Mouse (Mus musculus) lung, adult 18-20 months (tissue): ENCODE measurements around the gene Nkx2-1.
"Not testable (repeated sequence)": the region's sequence is repeated elsewhere in the genome, so short reads cannot be mapped to it uniquely, and the experiment has no call there.

Experiments
- DNase-seq, 2 experiments: peaks; one replicate each; pipeline ENCODE4 v3.0.0; 2022; ENCODE audit warnings: mixed read lengths in 2 of 2

Gene Nkx2-1

GRCm38 (mm10) chr12:56536884-56537265 lies at the start of gene Nkx2-1:
TSS of gene Nkx2-1 (minus strand) at chr12:56536908.
- DNase-seq, result no peak

DNA sequence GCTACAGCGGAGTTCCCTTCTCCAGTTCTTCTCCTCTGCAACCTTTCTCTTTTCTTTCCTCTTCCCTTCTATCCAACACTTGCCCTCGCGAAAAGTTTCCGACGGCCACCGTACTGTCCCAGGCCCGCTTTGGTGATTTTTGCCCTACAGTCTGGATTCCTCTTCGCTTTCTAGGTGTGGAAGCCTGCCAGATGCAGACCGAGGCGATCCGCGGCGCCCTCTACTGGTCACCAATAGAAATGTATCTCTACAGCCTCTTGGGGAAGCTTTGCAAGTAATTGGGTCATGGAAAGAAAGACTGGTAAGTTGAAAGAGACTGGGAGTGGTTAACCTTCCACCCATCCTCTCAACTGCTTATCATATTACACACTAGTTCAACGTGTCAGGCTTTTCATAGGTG lies 4.4 kb upstream of the Nkx2-1 start:
- peak; percentile 78 to 84 for DNase-seq

- no peak for DNase-seq
Measured at GRCm38 (mm10) chr12:56540591-56540990, 3.9 kb upstream of the Nkx2-1 start.

DNA sequence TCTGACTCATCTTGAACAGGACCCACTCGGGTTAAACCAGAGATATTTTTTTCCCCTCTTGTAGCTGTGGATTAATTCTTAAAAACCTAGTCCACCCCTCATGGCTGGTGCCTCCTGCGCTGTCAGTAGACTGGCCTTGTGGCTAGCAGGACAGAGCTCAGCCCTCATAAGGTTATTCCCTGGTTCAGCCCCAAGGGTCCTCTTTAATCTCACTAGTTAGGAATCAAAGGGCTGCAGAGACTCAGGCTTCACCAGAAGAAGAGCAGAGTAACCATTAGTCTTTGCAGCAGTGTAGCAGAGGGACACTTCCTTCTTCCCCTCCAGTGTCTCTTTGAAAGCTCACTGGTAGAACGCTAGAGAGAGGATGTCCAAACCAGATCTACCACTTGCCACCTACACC lies 1.9 kb upstream of the Nkx2-1 start:
- no peak for DNase-seq

DNA sequence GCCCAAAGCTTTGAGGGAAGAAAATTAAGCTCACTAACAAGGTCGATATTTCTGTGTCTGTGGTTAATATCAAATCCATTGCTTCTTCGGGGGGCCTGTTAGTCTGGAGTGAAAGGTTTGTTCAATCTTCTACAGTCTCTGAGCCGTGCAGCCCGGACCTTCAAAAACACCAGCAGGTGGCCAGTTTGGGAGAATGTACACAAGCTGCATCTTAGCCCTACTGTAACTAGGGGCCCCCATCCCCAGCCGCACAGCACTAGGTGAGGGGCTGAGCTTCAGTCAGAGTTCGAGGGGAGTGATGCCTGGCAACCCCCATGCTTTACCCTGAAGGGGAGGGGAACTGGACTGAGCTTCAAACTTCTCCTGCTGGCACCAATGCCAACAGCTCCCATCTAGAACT lies 1.2 kb upstream of the Nkx2-1 start:
- DNase-seq, result no peak

- peak in 1 of 2 experiments; percentile 38 for DNase-seq
Measured at GRCm38 (mm10) chr12:56537342-56537741, 634 bp upstream of the Nkx2-1 start.

DNA sequence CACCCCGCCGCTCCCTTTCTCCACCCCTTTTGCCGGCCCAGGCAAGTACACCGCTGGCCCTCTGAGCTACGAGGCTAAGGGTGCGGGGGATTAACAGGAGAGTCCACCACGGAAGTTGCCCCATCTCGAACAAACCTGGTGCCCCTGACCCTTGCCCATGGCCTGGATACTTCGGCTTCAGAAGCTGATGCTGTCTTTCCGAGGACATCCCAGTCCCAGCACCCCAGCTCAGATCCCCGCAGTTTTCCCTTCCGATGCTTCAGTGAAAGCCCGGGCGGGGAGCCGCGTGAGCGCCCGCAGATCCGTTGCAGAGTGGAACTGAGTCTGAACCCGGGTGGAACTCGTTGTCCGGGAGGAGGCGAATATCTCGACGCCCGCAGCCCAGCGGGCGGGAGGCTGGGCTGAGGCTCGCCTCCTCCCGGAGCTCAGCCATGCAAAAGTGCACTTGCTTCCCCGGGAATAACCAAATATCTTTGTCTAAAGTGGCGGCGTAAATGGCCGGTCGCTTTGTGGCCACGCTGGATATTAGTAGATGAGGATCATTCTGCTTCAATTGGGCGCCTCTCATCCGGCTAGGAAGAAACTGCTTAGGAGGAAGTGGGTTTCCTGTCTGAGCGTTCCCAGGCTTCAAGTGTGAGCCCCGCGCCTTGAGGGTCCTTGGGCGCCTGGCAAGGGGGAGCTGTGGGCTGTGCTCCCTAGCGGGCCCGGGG lies 379 bp downstream of the Nkx2-1 start:
- no peak for DNase-seq

GRCm38 (mm10) chr12:56535411-56536173 lies 1.1 kb downstream of the Nkx2-1 start:
- DNase-seq, result peak; percentile 77 to 81

- DNase-seq, result peak; percentile 90 to 93
Measured at GRCm38 (mm10) chr12:56534651-56535326, 1.9 kb downstream of the Nkx2-1 start.

DNA sequence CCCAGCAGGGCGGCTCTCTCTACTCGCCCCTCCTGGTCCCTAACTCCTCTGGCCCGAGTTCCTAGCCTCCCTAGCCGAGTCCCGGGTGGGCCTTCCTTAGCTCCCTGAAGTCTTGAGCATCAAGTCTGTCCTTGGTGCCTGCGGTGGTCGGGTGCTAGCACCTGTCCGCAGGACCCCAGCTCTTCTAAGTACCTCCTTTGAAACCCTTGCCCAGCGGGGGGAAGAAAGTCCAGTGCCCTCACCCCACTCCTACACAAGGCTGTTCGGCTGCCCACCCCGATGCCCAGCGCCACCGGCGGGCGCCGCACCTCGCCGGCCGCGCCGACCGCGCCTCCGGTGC lies 2.4 kb downstream of the Nkx2-1 start:
- DNase-seq, result no peak

GRCm38 (mm10) chr12:56533501-56534310 lies 3.0 kb downstream of the Nkx2-1 start:
- DNase-seq, result peak in 1 of 2 experiments; percentile 37

DNA sequence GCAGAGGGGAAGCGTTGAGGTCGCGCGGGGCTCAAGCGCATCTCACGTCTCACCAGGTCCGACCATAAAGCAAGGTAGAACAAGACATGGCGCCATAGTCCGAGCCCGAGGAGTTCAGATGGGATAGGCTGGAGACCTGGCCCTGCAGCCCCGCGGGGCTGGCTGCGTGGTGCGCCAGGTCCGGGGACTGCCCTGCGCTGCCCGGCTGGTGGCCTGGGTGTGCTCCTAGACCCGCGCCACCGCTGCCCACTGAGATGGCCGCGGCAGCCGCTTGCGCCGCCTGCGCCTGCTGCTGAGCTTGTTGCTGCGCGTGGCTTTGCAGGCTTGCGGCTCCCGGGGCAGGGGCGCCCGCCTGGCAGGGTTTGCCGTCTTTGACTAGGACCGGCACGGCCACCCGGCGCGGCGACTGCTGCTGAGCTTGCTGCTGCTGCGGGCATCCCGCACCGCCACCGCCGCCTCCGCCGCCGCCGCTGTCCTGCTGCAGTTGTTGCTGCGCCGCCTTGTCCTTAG lies 3.7 kb downstream of the Nkx2-1 start:
- DNase-seq, result no peak

- DNase-seq, result no peak
Measured at GRCm38 (mm10) chr12:56532142-56532541, 4.6 kb downstream of the Nkx2-1 start.

- no peak for DNase-seq
Measured at GRCm38 (mm10) chr12:56531051-56531620, 5.6 kb downstream of the Nkx2-1 start.

DNA sequence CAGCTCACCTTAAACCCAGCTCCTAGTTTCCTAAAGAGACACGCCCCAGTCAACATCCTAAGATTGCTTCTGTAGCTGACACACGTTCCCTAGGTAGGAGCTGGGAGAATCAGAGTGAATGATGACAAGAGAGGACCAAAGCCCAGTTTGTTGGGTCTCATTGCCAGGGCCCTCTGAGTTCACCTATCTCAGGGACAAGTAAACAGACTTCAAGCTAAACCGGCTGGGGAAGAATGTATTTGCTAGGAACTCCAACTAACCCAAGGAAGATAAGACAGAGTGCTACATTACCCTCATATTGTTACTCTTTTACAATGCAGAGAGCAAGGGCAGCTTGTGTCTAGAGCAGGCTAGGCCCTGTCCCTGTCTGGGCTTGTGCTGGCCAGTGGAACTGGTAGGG lies 6.8 kb downstream of the Nkx2-1 start:
- DNase-seq, result peak; percentile 40 to 64

GRCm38 (mm10) chr12:56528881-56529681 lies 7.6 kb downstream of the Nkx2-1 start:
- peak; percentile 75 to 78 for DNase-seq

DNA sequence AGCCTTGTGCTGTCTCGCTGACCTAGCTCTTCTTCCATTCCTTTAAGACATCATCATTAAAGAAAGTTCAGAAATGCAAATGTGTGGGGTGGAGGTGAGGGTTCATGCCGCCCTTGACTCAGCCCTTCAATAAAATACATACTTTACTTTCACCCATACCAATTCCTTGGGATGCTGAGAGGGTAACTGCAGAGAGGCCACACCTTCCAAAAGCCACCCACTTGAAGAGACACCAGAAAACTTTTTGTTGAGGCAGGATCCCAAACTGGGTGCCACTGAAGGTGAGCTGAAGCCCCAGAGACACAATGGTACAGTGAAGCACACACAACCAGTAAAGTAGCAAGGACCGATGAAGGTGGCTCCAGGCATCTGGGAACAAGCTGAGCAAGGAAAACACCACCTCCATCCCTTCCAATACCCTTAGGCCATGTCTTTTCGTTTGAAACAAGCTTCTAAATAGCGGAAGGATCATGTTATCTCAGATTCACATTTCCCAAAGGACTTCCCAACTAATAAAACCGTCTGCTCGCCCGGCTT lies 8.6 kb downstream of the Nkx2-1 start:
- DNase-seq, result no peak

GRCm38 (mm10) chr12:56527071-56527470 lies 9.6 kb downstream of the Nkx2-1 start:
- DNase-seq, result no peak

- DNase-seq, result not testable (repeated sequence)
Measured at GRCm38 (mm10) chr12:56525219-56525797, 11.4 kb downstream of the Nkx2-1 start.

DNA sequence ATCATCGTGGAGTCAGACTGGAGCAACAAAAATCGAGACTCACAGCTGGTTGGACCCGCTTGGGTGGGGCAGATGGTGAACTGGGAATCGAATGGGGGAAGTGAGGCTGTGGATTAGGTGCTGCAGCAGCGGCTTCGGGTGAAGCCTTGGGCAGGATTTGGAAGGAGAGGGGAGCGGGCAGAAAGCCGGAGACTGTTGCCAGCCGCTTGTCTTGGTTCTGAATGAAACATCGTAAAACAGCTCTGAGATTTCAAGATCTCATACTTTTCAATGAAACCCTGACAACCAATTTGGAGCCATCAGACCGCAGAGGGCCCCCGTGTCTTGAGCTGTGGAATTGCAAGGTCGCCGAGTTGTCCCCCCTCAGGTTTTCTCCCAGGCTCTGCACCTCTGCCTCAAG lies 12.5 kb downstream of the Nkx2-1 start:
- no peak for DNase-seq

DNA sequence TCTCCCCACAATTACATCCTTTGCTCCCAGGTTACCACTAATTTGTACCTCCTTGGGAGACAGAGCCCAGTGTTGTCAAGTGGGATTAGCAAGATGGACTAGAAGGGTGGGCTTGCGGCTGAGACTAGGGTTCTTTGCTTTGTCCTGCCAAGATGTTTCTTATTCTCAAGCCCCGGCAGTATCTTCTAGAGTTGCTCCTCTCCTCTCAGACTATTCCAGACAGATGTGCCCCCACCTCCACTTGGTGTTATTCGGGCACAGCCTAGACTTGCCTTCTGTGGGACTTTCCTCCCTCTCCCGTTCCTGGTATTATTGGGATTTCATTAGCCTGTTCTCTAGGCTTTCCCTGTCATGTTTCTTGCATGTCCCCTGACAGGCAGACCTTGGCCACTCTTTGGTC lies 14.5 kb downstream of the Nkx2-1 start:
- DNase-seq, result no peak
